Mouse (Mus musculus) limb, embryonic 11.5 days (tissue): ENCODE measurements at regions not wholly inside any gene's neighbourhood (a gene's known extent, or its start where the extent isn't known, plus 50 kb on each side); places are given as distances from the start of the nearest gene placed in this dataset.

ENCODE experiments used
- ATAC-seq: fragments of 200-750 bp; cut with Nextera tagmentation; 2 replicates; pipeline ENCODE4 v1.8.0; 2017; ENCODE audit warnings: low read depth; ENCODE audit not compliant: insufficient number of reproducible peaks, low FRiP score, low TSS enrichment
- DNase-seq: peaks from one replicate; pipeline ENCODE4 v3.0.0-alpha.2; 2015; ENCODE audit warnings: low spot score
- H3K27ac ChIP-seq: fragments of 300-500 bp; sonication (generic); replicated peaks from 2 replicates; pipeline ENCODE4 v1.5.1; 2014; ENCODE audit warnings: low read depth, mild to moderate bottlenecking, low read length
- H3K27me3 ChIP-seq: fragments of 300-500 bp; sonication (generic); 2 replicates; pipeline ENCODE4 v1.6.1; 2014; ENCODE audit warnings: mild to moderate bottlenecking, low read length, mixed read lengths; ENCODE audit not compliant: control insufficient read depth, insufficient read depth
- H3K36me3 ChIP-seq: fragments of 300-500 bp; sonication (generic); 2 replicates; pipeline ENCODE4 v1.6.1; 2014; ENCODE audit warnings: mild to moderate bottlenecking, low read length, moderate library complexity, mixed read lengths; ENCODE audit not compliant: control insufficient read depth, insufficient read depth
- H3K4me1 ChIP-seq: fragments of 300-500 bp; sonication (generic); 2 replicates; pipeline ENCODE4 v1.6.1; 2014; ENCODE audit warnings: low read length, mixed read lengths; ENCODE audit not compliant: control insufficient read depth, insufficient read depth
- H3K4me2 ChIP-seq: fragments of 300-500 bp; sonication (generic); 2 replicates; pipeline ENCODE4 v1.6.1; 2014; ENCODE audit warnings: low read depth, mild to moderate bottlenecking, moderate library complexity; ENCODE audit not compliant: severe bottlenecking
- H3K4me3 ChIP-seq: fragments of 300-500 bp; sonication (generic); 2 replicates; pipeline ENCODE4 v1.5.1; 2014; ENCODE audit warnings: low read depth, low read length
- H3K9ac ChIP-seq: fragments of 300-500 bp; sonication (generic); 2 replicates; pipeline ENCODE4 v1.6.1; 2014; ENCODE audit warnings: mild to moderate bottlenecking, low read length
- H3K9me3 ChIP-seq: fragments of 300-500 bp; sonication (generic); 2 replicates; pipeline ENCODE4 v1.6.1; 2016; ENCODE audit warnings: low read length; ENCODE audit not compliant: control insufficient read depth
- WGBS: fragments of 180-500 bp; shearing (Covaris S2); extraction: QIAGEN DNeasy Blood & Tissue Kit; methylation state at CpG from one replicate; pipeline ENCODE4 v1.1.7; 2014; 5-methylcytosine and 5-hydroxymethylcytosine counted together

GRCm38 (mm10) chr2:61071025-61071424 is 108.0 kb upstream of the Rbms1 start:
- no peak for DNase-seq
- H3K27me3 ChIP-seq, result no peaks in the 10 kb centered on the region
- no peak overlapping the region for H3K27ac ChIP-seq
- H3K4me1 ChIP-seq, result no peaks in the 10 kb centered on the region
- H3K9ac ChIP-seq, result no peak overlapping the region
- 45% methylated on average over 3 of the region's 3 CpGs for WGBS
- no peaks in the 10 kb centered on the region for H3K36me3 ChIP-seq
- no peaks in the 10 kb centered on the region for H3K9me3 ChIP-seq
- H3K4me3 ChIP-seq, result no peak overlapping the region
- no peak for ATAC-seq
- no peak overlapping the region for H3K4me2 ChIP-seq

- Histone ChIP-seq H3K4me2 (no peak overlapping the region), H3K9me3 (no peaks in the 10 kb centered on the region), H3K4me1 (no peaks in the 10 kb centered on the region), H3K27me3 (no peaks in the 10 kb centered on the region), H3K9ac (no peak overlapping the region), H3K4me3 (no peak overlapping the region), H3K27ac (no peak overlapping the region), H3K36me3 (no peaks in the 10 kb centered on the region)
- ATAC-seq (no peak), DNase-seq (no peak)
- WGBS, result 84% methylated on average over 2 of the region's 2 CpGs
These were observed 104.9 kb upstream of the Rbms1 start for GRCm38 (mm10) chr2:61067877-61068276.

GRCm38 (mm10) chr2:61062125-61062524 is 99.1 kb upstream of the Rbms1 start:
- ATAC-seq (no peak), DNase-seq (no peak)
- Histone ChIP-seq H3K4me3 (no peak overlapping the region), H3K36me3 (no peaks in the 10 kb centered on the region), H3K27ac (no peak overlapping the region), H3K4me2 (no peak overlapping the region), H3K27me3 (no peaks in the 10 kb centered on the region), H3K9ac (no peak overlapping the region), H3K4me1 (no peaks in the 10 kb centered on the region), H3K9me3 (no peaks in the 10 kb centered on the region)
- 22% methylated on average over 2 of the region's 2 CpGs for WGBS

- no peak overlapping the region for H3K27ac ChIP-seq
- no peak overlapping the region for H3K9ac ChIP-seq
- no peak for DNase-seq
- H3K9me3 ChIP-seq, result no peaks in the 10 kb centered on the region
- no peaks in the 10 kb centered on the region for H3K27me3 ChIP-seq
- H3K36me3 ChIP-seq, result no peaks in the 10 kb centered on the region
- no peaks in the 10 kb centered on the region for H3K4me1 ChIP-seq
- no peak for ATAC-seq
- WGBS, result 83% methylated on average over 1 of the region's 1 CpGs
- no peak overlapping the region for H3K4me2 ChIP-seq
- no peak overlapping the region for H3K4me3 ChIP-seq
These were observed 97.9 kb upstream of the Rbms1 start for GRCm38 (mm10) chr2:61060906-61061305.

GRCm38 (mm10) chr2:61058545-61059235 is 95.7 kb upstream of the Rbms1 start:
- Histone ChIP-seq H3K4me2 (no peak overlapping the region), H3K4me3 (no peak overlapping the region), H3K9ac (no peak overlapping the region), H3K27ac (no peak overlapping the region), H3K4me1 (no peaks in the 10 kb centered on the region), H3K36me3 (no peaks in the 10 kb centered on the region), H3K9me3 (no peaks in the 10 kb centered on the region), H3K27me3 (no peaks in the 10 kb centered on the region)
- ATAC-seq, result no peak
- no peak for DNase-seq
- 48% methylated on average over 6 of the region's 6 CpGs for WGBS

GRCm38 (mm10) chr2:61052296-61052695 is 89.3 kb upstream of the Rbms1 start:
- DNase-seq (no peak), ATAC-seq (no peak)
- Histone ChIP-seq H3K4me3 (no peak overlapping the region), H3K36me3 (no peaks in the 10 kb centered on the region), H3K4me1 (no peaks in the 10 kb centered on the region), H3K9me3 (no peaks in the 10 kb centered on the region), H3K27ac (no peak overlapping the region), H3K4me2 (no peak overlapping the region), H3K27me3 (no peaks in the 10 kb centered on the region), H3K9ac (no peak overlapping the region)
- 71% methylated on average over 9 of the region's 9 CpGs for WGBS

GRCm38 (mm10) chr2:61051808-61052207 is 88.8 kb upstream of the Rbms1 start:
- no peaks in the 10 kb centered on the region for H3K27me3 ChIP-seq
- H3K4me1 ChIP-seq, result no peaks in the 10 kb centered on the region
- no peak overlapping the region for H3K27ac ChIP-seq
- DNase-seq (no peak), ATAC-seq (no peak)
- H3K4me2 ChIP-seq, result no peak overlapping the region
- no peak overlapping the region for H3K9ac ChIP-seq
- no peak overlapping the region for H3K4me3 ChIP-seq
- no peaks in the 10 kb centered on the region for H3K36me3 ChIP-seq
- 81% methylated on average over 8 of the region's 8 CpGs for WGBS
- H3K9me3 ChIP-seq, result no peaks in the 10 kb centered on the region

GRCm38 (mm10) chr2:61046111-61046767 is 83.2 kb upstream of the Rbms1 start:
- Histone ChIP-seq H3K4me1 (no peaks in the 10 kb centered on the region), H3K27ac (no peak overlapping the region), H3K36me3 (no peaks in the 10 kb centered on the region), H3K9ac (no peak overlapping the region), H3K9me3 (no peaks in the 10 kb centered on the region), H3K4me2 (no peak overlapping the region), H3K4me3 (no peak overlapping the region), H3K27me3 (no peaks in the 10 kb centered on the region)
- no peak for DNase-seq
- whole genome bisulfite sequencing, result 83% methylated on average over 5 of the region's 5 CpGs
- no peak for ATAC-seq

- Histone ChIP-seq H3K9ac (no peak overlapping the region), H3K27ac (no peak overlapping the region), H3K4me2 (no peak overlapping the region), H3K4me3 (no peak overlapping the region), H3K4me1 (no peaks in the 10 kb centered on the region), H3K27me3 (no peaks in the 10 kb centered on the region), H3K36me3 (no peaks in the 10 kb centered on the region), H3K9me3 (no peaks in the 10 kb centered on the region)
- ATAC-seq, result no peak
- no peak for DNase-seq
- WGBS, result 83% methylated on average over 6 of the region's 6 CpGs
These were observed 82.5 kb upstream of the Rbms1 start for GRCm38 (mm10) chr2:61045467-61045866.
